Mouse (Mus musculus) layer of hippocampus, adult 11-12 months (tissue): ENCODE data around the gene Nfkbil1.

Source experiments
- DNase-seq: peaks from one replicate; pipeline ENCODE4 v3.0.0; 2022; ENCODE audit warnings: low spot score

Gene Nfkbil1

GRCm38 (mm10) chr17:35235614-35236389, at the start of gene Nfkbil1:
Gene Nfkbil1 (minus strand): TSS chr17:35235792.
- DNase-seq = peak; percentile 95

GRCm38 (mm10) chr17:35280276-35280675, 44.7 kb upstream of the Nfkbil1 start:
- DNase-seq = no peak

GRCm38 (mm10) chr17:35278957-35279688, 43.5 kb upstream of the Nfkbil1 start:
- no peak for DNase-seq

DNA sequence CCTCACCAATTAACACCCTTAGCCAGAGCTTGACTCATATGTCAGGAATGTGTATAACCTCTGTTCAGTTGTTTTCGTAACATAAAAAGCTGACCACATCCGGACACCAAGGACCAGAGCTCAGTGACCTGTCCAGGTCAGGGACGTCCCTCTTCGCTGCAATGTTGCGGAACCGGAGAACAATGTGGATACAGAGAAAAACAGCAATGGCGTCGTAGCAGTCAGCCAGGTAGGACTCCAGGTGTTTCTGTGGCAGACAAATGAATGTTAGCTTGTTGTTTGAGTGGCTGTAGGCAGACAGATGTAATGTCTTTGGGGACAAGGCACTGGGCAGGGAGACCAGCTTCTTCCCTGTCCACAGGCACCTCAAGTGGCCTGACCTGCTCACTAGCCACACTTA, 42.5 kb upstream of the Nfkbil1 start:
- no peak for DNase-seq

DNA sequence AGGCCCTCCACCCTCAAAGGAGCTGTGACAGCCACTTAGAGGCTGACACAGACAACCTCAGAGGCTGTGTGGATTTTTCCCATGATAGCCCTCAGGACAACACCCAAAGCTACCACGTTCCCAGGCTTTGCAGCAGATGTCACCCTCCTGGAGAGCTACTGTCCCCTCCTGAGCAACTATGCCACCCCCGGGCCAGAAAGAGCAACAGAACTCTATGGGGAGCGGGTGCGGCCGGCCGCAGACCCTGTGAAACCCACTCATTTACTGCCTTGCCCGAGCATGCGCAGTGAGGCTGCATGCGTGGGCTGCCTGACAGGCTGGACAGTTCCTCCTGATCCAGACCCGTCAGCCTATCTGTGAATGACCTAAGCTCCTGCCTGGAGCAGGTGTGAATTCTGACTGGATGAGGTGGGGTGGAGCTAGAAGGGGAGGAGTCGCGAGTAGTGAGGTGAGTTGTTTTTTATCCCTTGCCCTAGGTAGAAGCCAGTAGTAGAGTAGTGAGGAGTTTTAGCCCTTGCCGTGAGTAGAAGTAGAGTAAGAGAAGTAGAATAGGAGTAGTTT, 40.8 kb upstream of the Nfkbil1 start:
- no peak for DNase-seq

DNA sequence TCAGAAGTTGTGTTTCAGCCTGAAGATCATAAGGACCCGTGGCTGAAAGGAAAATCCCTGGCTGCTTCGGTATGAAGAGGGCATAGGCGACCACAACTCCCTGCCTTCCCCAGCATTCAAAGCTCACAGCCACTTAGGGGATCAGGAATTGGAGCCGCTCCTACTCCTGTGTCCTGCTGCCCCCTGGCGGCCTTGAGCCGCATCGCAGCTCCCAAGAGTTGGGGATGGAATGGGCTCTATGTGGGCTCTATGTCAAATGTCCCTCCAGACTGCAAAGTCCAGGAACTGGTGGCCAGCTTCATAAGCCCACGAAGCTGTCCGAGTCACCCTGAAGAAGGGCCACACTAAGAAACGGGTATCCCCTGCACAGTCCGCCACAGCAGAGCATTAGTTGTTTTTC, 39.2 kb upstream of the Nfkbil1 start:
- DNase-seq = peak; percentile 90

DNA sequence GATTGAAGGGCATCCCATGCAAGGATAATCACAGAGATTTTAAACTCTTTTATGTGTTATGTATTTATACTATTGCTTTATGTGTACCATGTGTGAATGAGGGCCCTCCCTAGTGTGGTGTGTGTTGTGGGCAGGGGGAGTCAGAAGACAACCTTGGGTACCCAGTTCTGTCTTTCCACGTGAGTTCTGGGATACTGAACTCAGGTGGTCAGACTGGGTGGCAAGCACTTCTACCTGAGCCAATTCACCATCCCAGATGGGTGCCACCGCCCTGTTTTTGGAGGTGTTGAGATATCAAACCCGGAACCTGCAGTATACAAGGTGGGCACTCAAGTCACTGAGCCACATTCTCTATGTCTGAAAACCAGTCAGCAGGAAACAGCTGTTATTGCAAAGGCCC, 36.7 kb upstream of the Nfkbil1 start:
- DNase-seq = no peak

GRCm38 (mm10) chr17:35269653-35270347, 34.2 kb upstream of the Nfkbil1 start:
- no peak for DNase-seq

DNA sequence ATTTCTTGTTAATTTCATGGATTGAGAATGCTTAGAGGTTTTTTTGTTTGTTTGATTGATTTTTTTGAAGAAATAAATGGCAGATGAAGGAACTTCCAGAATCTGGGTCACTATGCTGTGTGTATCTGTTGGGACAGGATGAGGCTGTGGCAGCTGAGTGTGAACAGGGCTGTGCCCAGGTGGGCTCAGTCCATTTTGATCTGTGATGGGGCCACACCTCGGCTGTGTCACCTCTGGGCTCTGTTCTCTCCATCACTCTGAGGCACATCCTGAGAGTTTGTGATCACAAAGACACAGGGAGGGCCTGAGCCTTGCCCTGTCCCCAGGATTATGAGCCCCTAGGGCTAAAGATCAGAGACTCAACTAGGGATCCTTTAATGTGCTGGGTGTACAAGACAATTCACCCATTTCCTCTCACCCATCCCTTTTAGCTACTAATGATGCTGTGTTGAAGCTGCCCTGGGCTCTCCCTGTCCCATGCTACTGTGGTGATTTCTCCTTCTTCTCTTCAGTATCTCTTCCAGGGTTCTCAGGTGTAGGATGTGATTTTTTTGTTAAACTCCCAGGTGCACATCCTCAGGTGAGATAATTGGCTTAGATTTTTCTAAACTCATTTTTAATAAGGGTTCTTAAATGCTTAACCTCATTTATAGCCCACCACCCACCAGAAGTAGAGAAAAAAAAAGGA, 32.0 kb upstream of the Nfkbil1 start:
- no peak for DNase-seq

DNA sequence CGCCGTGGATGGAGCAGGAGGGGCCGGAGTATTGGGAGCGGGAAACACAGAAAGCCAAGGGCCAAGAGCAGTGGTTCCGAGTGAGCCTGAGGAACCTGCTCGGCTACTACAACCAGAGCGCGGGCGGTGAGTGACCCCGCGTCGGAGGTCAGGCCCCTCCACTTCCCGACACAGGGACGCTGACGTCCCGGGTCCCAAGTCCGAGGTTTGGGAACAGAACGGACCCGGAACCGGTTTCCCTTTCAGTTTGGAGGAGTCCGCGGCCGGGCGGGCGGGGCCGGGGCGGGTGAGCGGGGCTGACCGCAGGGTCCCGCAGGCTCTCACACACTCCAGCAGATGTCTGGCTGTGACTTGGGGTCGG, 27.9 kb upstream of the Nfkbil1 start:
- no peak for DNase-seq

- peak; percentile 98 for DNase-seq
Measured at GRCm38 (mm10) chr17:35262664-35263522, 27.3 kb upstream of the Nfkbil1 start, which contains the start of gene H2-D1. Gene H2-D1 (plus strand): TSS chr17:35262730.

DNA sequence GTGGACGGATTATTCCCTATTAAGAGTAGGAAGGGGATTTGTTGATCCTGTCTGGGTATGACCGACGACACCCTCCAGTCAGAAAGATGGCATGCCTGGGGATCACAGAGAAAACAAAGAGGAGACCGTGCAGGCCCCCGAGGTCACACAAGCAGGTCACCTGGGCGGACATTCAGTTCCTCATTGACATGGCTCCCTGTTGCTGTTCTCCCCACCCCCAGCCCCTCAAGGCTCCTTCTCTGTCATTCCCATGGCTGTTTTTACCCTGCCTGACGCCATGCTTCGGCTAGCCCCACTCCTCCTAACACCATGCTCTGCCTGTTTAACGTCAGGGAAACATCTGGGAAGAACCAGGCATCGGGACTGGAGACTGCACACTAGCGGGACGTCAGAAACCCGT, 26.1 kb upstream of the Nfkbil1 start:
- DNase-seq = no peak

DNA sequence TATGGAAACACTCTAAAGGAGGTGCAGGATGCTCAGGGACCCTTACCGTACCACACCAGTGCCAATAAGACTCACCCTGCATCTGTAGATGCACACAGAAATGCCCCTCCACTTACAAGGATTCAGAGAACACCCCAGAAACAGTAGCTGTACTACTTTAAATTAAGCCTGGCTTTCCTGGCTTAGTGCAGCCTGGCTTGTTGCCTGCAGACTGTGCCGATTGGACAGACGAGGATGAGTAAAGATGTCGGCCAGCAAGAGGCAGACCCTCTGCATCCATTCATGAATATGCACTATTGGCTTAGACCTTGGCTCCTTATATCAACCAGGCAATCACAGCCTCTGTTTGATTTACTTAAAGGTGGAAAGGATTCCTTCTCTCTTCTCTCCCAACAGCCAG, 24.0 kb upstream of the Nfkbil1 start:
- DNase-seq = no peak

DNA sequence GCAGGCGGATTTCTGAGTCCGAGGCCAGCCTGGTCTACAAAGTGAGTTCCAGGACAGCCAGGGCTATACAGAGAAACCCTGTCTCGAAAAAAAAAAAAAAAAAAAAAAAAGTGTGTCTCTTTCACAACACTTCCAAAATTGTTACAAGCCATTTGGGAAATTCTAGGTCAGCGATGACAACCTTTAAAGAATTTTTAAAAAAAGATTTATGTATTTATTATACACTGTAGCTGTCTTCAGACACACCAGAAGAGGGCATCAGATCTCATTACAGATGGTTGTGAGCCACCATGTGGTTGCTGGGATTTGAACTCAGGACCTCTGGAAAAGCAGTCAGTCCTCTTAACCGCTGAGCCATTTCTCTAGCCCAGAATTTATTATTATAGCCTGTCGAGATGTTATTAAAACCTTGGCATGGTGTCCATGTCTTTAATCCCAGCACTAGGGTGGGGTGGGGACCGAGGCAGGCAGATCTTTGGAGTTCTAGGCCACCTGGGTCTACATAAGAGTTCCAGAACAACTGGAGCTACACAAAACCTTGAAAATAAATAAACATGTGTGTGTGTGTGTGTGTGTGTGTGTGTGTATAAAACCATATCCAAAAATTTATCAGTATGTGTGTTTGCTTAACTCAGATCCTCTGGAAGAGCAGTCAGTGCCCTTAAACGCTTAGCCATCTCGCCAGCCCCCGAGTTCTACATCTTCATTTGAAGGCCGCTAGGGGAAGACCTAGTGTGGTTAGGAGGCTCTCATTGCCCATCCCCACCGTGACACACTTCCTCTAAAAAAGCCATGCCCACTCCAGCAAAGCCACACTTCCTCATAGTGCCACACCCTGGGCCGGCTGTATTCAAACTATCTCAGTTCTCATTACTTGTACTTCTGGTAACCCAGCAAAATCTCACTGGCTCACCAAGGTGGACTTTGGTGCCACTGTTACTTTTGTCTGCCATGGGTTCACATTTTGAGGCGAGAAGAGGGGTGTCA, 23.2 kb upstream of the Nfkbil1 start:
- peak; percentile 67 for DNase-seq

DNA sequence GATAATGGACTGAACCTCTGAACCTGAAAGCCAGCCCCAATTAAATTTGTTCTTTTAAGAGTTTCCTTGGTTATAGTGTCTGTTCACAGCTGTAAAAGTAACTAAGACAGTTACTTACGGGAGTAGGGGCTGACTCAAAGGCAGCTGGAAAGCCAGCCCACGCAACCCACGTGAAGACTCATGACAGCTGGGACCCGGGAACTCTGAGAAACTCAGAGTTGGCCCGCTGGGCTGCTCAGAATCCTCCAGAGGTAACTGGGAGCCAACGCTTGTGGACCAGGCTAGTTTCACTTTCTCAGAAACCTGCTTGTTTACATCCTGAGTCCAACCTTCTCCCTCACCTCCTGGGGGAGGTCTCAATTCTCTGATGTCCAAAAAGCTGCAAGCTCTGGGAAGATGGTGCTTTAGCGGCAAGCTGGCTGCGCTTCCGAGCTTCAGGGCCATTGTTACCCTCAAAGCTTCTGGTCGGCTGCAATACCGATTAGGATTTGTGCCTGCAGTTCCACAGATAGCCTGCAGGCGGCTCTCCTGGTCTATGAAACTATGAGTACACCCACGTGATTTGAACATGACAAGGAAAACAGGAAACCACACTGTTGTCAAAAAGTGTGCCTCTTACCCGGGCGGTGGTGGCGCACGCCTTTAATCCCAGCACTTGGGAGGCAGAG, 22.4 kb upstream of the Nfkbil1 start:
- peak; percentile 97 for DNase-seq

DNA sequence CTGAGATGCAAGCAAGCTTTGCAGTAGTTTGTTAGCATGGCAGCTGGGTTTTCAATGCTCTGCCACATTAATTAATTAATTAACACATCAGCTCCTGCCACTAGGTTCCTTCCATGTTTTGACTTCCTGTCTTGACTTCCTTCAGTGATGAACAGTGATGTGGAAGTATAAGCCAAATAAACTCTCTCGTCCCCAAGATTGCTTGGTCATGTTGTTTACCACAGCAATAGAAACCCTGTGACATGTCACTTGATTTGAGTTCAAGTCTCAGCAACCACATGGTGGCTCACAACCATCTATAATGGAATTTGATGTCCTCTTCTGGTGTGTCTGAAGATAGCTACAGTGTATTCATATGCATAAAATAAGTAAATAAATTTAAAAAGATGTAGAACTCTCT, 21.8 kb upstream of the Nfkbil1 start:
- no peak for DNase-seq

DNA sequence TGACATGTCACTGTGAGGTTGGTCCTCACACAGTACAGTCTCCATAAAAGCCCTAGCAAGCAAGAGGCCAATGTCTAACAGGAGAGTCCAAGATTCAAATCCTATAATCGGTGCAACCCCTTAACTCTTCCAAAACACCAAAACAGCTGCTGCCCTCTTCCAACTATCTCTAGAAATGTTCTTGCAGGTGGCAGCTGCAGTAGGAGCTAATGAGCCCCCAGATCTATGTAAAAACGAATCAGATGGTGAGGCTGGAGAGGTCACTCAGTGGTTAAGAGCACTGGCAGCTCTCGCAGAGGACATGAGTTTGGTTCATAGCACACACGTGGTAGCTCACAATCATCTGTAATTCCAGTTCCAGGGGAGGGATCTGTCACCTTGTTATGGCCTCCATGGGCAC, 20.1 kb upstream of the Nfkbil1 start:
- DNase-seq = no peak

DNA sequence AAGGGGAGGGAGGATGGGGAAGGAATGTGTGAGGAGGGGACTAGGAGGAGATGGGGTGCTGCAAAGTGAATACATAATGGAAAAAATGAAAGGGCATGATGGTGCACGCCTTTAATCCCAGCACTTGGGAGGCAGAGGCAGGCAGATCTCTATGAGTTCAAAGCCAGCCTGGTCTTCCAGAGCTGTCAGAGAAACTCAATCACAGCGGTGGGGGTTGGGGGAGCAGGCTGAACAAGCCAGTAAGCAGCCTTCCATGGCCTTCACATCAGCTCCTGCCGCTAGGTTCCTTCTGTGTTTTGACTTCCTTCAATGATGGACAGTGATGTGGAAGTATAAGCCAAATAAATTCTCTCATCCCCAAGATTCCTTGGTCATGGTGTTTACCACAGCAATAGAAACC, 19.7 kb upstream of the Nfkbil1 start:
- DNase-seq = no peak
